Comparison of ENCODE assay signal across 14 mouse cellular contexts in genomic region chr9:87369059-87369458, GRCm38 (mm10).
"Had no signal": no experiment of that assay in that cellular context is flagged by ENCODE, and none has a peak within 500 bp of the region (broad histone marks: within the 10 kb centered on the region; RNA-seq: fewer than 3 reads in every experiment).

No protein-coding gene starts in this region.

- H3K9me3 ChIP-seq: liver, embryonic 15.5 days; midbrain, embryonic 10.5 days had no signal

- H3K36me3 ChIP-seq: liver, embryonic 15.5 days; midbrain, embryonic 10.5 days had no signal

- H3K27me3 ChIP-seq: liver, embryonic 15.5 days had no signal

- ATAC-seq: lung, postnatal 0 days; midbrain, embryonic 16.5 days had no signal

- H3K4me3 ChIP-seq: liver, embryonic 15.5 days; midbrain, embryonic 10.5 days had no signal

- DNase-seq: kidney, adult 11 months; kidney, adult 9 months; kidney, postnatal 36 days; lung, adult 2 months; lung, postnatal 36 days; right cerebral cortex, adult 18-20 months; right cerebral cortex, postnatal 25 days; thymus, postnatal 4 days had no signal

- H3K27ac ChIP-seq: kidney, postnatal 0 days; liver, embryonic 15.5 days; midbrain, embryonic 10.5 days had no signal

- H3K4me1 ChIP-seq: liver, embryonic 15.5 days had no signal

- H3K4me2 ChIP-seq: liver, embryonic 11.5 days; liver, embryonic 15.5 days had no signal

- H3K9ac ChIP-seq: liver, embryonic 15.5 days had no signal
